Mouse (Mus musculus) erythroblast, embryonic 14.5 days (primary cell): ENCODE data around the gene Wwox.

Experiments used
- GATA1 ChIP-seq: IDR thresholded peaks from 2 replicates; pipeline ENCODE4 v1.6.1; 2012; ENCODE audit warnings: low read length, inconsistent platforms, mixed read lengths
- TAL1 ChIP-seq: IDR thresholded peaks from 3 replicates; pipeline ENCODE4 v1.6.1; 2012; ENCODE audit warnings: low read length, inconsistent platforms, mixed read lengths

DNA sequence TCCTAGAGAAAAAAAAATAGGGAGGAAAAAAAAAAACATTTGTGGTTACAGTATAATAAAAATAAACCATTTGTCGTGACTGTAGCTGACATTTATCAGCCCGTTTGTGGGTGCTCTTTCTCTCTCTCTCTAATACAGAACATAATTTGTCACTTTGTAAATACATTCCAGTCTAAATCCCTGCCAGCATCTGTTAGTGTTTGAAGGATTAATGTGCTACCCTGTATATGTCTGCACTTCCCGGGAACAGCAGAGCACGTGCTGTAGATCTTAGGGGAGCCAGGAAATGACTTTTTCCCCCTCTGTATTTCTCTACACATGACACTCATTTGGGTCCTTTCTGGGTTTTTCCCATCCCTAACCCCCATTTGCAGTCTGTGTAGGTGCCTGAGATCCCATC lies 219.0 kb downstream of the Wwox start:
- TF ChIP-seq TAL1 (no peak), GATA1 (no peak)
